Mouse (Mus musculus) megakaryocyte-erythroid progenitor cell, adult 5 weeks (primary cell): ENCODE data around the gene Oscp1. TPM values are rescaled to one million over a fixed set of nuclear protein-coding genes. Genes with fewer than 3 reads are reported as not detected.

Source experiments
- polyA plus RNA-seq: library from polyadenylated mRNA; stranded (reverse); fragments of >175 nt; gene quantifications from 2 replicates; pipeline ENCODE4 v1.2.3, GENCODE M21; 2012

Oscp1 gene
- polyA plus RNA-seq, result 2.0 and 2.2 TPM in 2 replicates

GRCm38 (mm10) chr4:126058134-126058996, at the start of gene Oscp1:
Oscp1 (plus strand) TSS chr4:126058565.

GRCm38 (mm10) chr4:126024303-126024900, 34.0 kb upstream of the Oscp1 start, which contains the start of gene Csf3r:
Csf3r (plus strand) TSS chr4:126024550.

GRCm38 (mm10) chr4:126046851-126047585, 11.3 kb upstream of the Oscp1 start, which contains the start of gene Mrps15:
Mrps15 (plus strand) TSS chr4:126046925.

GRCm38 (mm10) chr4:126096464-126097111, 38.2 kb downstream of the Oscp1 start, which contains the start of gene Lsm10:
Lsm10 (plus strand) TSS chr4:126096623.

GRCm38 (mm10) chr4:126103590-126104068, 45.3 kb downstream of the Oscp1 start, which contains the start of gene Stk40:
Stk40 (plus strand) TSS chr4:126103957.

Other genes starting within 250 kb of the Oscp1 start
- 124 and 152 TPM in 2 replicates for gene Csf3r, start 34.0 kb upstream of the Oscp1 start, polyA plus RNA-seq
- 215 and 226 TPM in 2 replicates for gene Mrps15, start 11.6 kb upstream of the Oscp1 start, polyA plus RNA-seq
- gene Lsm10, start 38.1 kb downstream of the Oscp1 start, polyA plus RNA-seq, result 9.4 and 12.7 TPM in 2 replicates
- 43.4 and 46.0 TPM in 2 replicates for gene Stk40, start 45.4 kb downstream of the Oscp1 start, polyA plus RNA-seq
- gene Eva1b, start 89.2 kb downstream of the Oscp1 start, polyA plus RNA-seq, result 13.7 and 19.3 TPM in 2 replicates
- 0.52 and 0.73 TPM in 2 replicates for gene Sh3d21, start 104.9 kb downstream of the Oscp1 start, polyA plus RNA-seq
- 156 and 255 TPM in 2 replicates for gene Thrap3, start 144.2 kb downstream of the Oscp1 start, polyA plus RNA-seq
- 279 and 331 TPM in 2 replicates for gene Map7d1, start 197.8 kb downstream of the Oscp1 start, polyA plus RNA-seq
- 28.4 and 37.2 TPM in 2 replicates for gene Trappc3, start 203.8 kb downstream of the Oscp1 start, polyA plus RNA-seq
- gene Col8a2, start 228.2 kb downstream of the Oscp1 start, polyA plus RNA-seq, result 0.03 TPM in 1 of 2 replicates, not detected in the other